Mouse (Mus musculus) adrenal gland, postnatal 10 days (tissue): ENCODE measurements around the gene Sspn. TPM values are rescaled to one million over a fixed set of nuclear protein-coding genes. Genes with fewer than 3 reads are reported as not detected.

ENCODE experiments used
- DNase-seq: peaks from one replicate; pipeline ENCODE4 v3.0.0; 2021; ENCODE audit warnings: mixed read lengths
- long read RNA-seq, 2 experiments: library from polyadenylated mRNA; stranded (forward); transcript quantifications; one replicate each; pipeline ENCODE4 v2.0.0; 2021
- total RNA-seq, 2 experiments: library from RNA; stranded (reverse); gene quantifications; 2 replicates each; pipeline ENCODE4 v1.2.3; 2021

Sspn gene
- total RNA-seq = 10 to 100 TPM; 16.9 to 32.7 TPM
- long read RNA-seq, experiment 1, full-length matches to known transcripts = 13 of 19 reads
- long read RNA-seq, experiment 1, partial matches to known transcripts = 0 of 19 reads
- long read RNA-seq, experiment 1, other reads (novel, unspliced or antisense) = 6 of 19 reads
- long read RNA-seq, experiment 2, full-length matches to known transcripts = 3 of 9 reads
- long read RNA-seq, experiment 2, partial matches to known transcripts = 0 of 9 reads
- long read RNA-seq, experiment 2, other reads (novel, unspliced or antisense) = 6 of 9 reads

GRCm38 (mm10) chr6:145931341-145931740 is at the start of gene Sspn:
Gene Sspn (plus strand): TSS chr6:145931641.
- DNase-seq = no peak

DNA sequence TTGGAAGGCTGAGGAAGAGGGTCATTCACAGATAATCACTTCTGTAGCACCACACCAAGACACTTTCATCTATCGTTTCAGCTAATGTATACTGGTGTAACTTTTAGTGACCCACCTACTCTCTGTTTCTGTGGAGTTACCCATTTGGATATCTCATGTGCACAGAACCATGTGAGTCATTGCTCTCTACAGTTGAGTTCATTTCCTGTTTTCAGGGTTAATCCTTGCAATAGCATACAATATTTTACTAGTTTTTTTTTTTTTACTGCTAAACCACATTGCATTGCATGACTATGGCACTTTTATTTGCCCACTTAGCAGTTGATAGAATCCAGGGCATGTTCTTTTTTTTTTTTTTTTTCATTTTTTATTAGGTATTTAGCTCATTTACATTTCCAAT is 48.4 kb upstream of the Sspn start:
- no peak for DNase-seq

- DNase-seq = no peak
Observed at GRCm38 (mm10) chr6:145883668-145884067, 47.8 kb upstream of the Sspn start.

GRCm38 (mm10) chr6:145885069-145885468 is 46.4 kb upstream of the Sspn start:
- DNase-seq = no peak

GRCm38 (mm10) chr6:145886277-145886676 is 45.2 kb upstream of the Sspn start:
- DNase-seq = peak; percentile 54

DNA sequence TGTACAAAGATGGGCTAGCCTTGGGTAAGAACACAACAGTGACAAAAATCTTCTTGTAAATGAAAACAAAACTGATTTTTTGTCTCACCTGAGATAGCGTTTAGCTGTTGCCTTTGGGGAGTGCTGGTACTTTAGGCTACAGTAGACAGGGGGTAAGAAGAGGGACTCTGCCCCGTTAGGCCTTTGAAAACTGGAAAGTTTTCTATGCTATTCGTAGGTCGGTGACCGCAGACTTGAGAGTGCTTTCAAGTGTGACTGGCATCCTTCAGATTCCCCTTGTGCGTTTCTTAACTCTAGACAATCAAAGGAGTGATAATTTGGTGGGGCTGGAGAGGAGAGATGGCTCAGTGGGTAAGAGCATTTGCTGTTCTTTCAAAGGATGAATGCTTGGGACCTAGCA is 43.7 kb upstream of the Sspn start:
- DNase-seq = no peak

- no peak for DNase-seq
Observed at GRCm38 (mm10) chr6:145891951-145892350, 39.5 kb upstream of the Sspn start.

DNA sequence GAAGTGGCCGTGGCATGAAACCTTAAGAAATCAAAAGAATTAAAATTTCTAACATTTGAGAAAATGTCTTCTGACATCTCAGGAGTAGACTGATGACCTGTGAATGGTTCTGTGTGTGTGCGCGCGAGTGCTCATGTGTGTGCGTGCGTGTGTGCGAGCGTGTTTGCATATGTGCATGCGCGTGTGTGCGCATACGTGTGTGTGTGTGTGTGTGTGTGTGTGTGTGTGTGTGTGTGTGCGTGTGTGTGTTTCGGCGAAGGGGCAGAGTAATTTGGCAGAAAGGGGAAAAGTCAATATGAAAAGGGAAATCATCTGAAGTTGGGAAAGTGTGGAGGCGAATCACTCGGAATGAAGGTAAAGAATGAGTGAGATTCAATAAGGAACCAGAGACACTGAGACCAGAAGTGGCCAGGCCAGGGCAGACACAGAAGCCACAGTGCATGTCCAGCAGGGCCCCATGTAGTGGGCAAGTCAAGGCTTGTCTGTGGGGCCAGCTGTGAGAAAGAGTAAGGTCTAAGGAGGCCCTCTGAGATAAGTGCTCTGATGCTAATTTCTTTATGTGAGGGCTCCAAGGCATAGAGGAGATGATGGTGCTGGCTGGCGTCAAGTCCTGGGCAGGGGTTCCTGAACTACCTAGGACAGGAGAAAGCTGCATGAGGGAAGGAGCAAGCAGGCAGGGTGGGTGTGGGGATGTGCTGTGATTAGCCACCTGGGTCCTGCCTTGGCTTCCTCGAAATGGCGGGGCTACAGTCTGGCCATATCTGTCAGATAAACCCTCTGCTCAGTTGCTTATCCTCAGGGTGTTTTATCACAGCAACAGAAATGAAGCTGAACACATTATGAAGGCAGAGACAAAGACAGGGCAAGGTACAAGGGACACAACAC is 38.8 kb upstream of the Sspn start:
- no peak for DNase-seq

DNA sequence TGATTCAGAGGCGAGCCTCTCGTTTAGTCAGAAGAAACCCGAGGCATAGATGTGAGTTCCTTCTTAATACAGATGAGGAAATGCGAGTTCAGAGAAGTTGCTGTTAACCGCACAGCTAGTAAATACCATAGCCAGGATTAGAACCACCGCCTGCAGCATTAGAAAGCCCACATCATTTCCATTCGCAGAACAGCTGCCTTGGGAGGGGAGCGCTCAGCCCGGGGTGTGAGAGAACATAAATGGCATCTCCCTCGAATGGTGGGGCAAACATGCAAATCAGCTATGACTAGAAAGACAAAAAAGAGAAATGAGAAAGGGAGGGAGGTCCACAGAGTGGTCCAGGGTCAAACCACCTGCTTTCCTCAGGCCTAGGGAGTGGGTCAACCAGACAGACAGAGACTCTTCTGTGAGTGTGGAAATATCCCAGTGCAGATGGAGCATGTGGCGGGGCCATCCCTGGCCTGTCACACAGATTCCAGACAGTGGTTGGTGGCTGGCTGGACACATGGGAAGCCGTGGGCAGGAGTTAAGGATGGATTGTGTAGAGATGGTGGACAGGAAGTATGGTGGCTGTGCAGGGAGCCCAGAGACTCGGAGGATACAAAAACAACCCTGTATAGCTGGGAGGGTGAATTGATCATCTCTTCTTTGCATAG is 37.9 kb upstream of the Sspn start:
- no peak for DNase-seq

DNA sequence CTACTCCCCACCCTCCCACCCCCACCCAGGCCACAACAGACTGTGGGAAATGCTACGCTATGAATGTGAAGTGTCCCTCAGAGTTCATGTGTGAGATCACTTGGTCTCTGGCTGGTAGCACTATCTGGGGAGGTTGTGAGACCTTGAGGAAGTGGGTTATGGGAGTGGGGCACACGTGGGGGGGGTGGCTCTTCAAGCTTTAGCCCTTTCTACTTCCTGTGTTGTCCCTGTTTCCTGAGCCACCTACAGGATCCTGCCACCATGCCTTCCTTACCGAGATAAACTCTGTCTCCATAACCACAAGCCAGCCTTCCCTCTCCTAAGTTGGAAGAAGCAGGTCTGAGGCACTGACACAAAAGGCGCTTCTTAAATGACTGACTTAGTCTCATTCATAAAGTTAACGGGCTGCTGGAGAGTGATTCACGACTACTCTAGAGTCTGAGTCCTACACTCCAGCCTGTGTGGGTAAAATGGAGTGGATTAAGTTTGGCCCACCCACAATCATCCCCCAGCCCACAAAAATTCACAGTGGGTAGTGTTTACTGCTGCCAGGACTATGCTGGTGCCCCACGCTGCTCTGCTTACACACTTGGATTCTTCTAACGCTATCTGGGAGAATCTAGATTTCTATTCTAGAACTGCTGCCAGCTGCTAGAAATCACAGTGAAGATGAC is 36.6 kb upstream of the Sspn start:
- no peak for DNase-seq

- DNase-seq = no peak
Observed at GRCm38 (mm10) chr6:145904169-145904568, 27.3 kb upstream of the Sspn start.

- no peak for DNase-seq
Observed at GRCm38 (mm10) chr6:145904616-145905015, 26.8 kb upstream of the Sspn start.

DNA sequence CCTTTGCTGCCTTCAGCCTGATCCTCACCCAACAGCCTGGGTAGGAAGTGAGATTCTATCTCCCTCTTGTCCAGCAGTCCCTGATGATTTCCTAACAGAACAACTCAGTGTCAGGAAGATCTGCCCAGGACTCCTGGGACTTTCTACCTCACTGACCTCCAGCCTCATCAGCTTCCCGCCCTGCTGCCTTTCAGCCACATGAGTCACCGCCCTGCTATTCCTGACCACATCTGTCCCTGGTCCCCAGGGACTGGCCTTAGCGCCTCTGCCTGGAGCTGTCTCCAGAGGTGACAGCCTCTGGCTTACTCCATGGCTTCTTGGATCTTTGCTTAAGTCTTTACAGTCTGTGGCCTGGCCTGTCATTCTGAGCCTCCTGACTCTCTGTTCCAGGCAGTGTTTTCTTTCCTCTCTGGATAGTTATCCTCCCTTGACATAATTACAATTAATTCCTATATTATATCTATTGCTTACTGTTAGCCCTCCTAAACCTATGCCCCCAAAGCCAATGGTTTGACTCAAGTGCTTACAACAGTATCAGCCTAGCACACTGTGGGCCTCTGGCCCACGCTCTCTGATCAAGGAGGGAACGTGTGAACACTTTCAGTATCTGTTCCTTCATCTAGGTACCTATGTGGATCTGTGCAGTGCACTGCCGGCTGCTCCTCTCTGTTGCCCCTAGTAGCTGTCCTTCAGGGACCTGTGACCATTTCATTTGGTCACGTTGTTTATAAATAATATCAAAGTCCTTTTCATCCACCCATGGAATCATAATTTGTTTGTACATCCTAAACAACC is 25.1 kb upstream of the Sspn start:
- DNase-seq = peak; percentile 59

DNA sequence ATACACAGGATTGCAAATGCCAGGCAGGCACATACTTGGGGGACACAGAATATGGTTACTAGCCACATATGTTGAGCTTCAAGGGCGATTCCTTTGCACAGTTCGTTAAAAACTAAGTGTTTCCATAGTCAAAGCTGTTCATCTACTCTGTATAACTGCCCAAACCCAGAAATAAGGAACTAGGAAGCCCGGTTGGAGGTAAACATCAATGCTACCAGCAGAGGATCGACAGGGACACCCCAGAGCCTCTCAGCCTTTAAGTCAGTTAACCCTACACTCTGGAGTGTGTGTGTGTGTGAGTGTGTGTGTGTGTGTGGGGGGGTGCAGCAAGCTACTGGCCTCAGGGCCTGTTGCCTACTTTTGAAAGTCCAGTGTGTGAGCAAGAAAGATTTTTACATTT is 21.5 kb upstream of the Sspn start:
- no peak for DNase-seq

GRCm38 (mm10) chr6:145910469-145911426 is 20.7 kb upstream of the Sspn start:
- peak; percentile 14 for DNase-seq

GRCm38 (mm10) chr6:145912232-145912631 is 19.2 kb upstream of the Sspn start:
- DNase-seq = no peak

DNA sequence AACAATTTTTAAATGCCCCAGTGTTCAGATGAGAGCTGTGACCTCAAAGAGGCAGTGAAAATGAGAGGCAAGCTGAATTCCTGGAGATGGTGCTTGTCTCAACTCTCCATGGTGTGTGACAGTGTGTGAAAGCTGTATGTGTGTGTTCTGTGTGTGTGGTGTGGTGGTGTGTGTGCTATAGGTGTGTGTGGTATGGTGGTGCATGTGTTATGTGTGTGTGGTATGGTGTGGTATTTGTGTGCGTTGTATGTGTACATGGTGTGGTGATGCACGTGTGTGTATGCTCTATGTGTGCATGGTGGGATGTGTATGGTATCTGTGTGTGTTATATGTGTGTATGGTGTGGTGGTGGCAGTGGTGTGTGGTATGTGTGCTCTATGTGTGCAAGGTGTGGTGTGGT is 16.0 kb upstream of the Sspn start:
- no peak for DNase-seq

GRCm38 (mm10) chr6:145916401-145916800 is 15.0 kb upstream of the Sspn start:
- DNase-seq = no peak

DNA sequence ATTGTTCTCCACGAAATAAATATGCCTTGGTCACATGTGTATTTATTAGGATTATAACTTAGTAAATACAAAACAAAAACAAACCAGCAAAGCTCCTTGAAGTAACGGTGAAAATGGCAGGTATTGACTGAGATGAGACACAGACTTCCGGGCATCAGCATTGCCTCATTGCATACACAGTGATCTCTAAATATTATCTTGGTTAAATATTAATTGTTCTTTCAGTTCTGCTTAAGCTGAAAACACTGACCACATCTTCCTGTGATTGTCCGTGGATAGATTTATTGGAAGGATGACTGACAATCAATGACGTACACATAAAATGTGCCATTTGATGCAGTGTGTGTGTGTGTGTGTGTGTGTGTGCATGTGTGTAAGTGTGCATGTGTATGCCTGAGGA is 13.2 kb upstream of the Sspn start:
- no peak for DNase-seq

GRCm38 (mm10) chr6:145923594-145923993 is 7.8 kb upstream of the Sspn start:
- no peak for DNase-seq
